Mouse (Mus musculus) spleen, postnatal 36 days (tissue): ENCODE data around the gene Lyst.
A peak's percentile ranks its signal among the peaks of the same experiment; 100 is the strongest.
"Not testable (repeated sequence)": the region's sequence is repeated elsewhere in the genome, so short reads cannot be mapped to it uniquely, and the experiment has no call there.

Source experiments
- DNase-seq, 2 experiments: peaks; one replicate each; pipeline ENCODE4 v3.0.0; 2022; ENCODE audit warnings: low spot score in 2 of 2, mixed read lengths in 1 of 2

Gene Lyst

DNA sequence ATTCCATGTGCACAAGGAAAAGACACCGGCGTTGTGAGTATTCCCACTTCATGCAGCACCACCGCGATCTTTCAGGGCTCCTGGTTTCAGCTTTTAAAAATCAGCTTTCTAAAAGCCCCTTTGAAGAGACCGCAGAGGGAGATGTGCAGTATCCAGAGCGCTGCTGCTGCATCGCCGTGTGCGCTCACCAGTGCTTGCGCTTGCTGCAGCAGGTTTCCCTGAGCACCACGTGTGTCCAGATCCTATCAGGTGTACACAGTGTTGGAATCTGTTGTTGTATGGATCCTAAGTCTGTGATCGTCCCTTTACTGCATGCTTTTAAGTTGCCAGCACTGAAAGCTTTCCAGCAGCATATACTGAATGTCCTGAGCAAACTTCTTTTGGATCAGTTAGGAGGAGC is 45.0 kb downstream of the Lyst start:
- DNase-seq = no peak

GRCm38 (mm10) chr13:13637577-13637976 is 47.4 kb downstream of the Lyst start:
- no peak for DNase-seq

DNA sequence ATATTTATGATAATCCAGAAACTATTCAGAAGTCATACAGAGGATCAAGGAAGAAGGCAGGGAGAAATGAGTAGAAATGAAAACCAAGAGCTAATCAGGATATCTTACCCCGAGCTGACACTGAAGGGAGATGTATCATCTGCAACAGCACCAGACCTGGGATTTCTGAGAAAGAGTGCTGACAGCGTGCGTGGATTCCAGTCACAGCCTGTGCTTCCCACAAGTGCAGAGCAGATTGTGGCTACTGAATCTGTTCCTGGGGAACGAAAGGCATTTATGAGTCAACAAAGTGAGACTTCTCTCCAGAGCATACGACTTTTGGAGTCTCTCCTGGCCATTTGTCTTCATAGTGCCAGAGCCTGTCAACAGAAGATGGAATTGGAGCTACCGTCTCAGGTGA is 47.8 kb downstream of the Lyst start:
- DNase-seq = no peak

- DNase-seq = no peak
Observed at GRCm38 (mm10) chr13:13638725-13639124, 48.5 kb downstream of the Lyst start.

DNA sequence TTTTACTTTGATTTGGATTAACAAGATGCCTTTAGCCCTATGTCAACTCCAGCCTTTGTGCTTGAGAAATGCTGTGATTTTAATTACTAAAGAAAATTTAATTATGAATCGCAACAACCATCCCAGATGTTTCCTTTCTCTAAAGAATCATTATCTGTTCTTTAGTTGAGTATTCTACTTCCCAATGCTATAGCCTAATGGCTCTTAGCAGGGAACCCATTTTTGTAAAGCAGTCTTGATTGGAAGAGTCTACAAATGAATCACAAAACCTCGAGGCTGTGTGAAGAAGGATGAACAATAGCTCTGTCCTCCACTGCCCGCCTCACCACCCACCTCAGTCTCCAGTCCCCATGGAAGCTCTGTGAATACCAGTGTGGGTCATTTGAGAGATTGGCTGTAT is 57.1 kb downstream of the Lyst start:
- DNase-seq = no peak

GRCm38 (mm10) chr13:13655453-13655852 is 65.3 kb downstream of the Lyst start:
- no peak for DNase-seq

GRCm38 (mm10) chr13:13666103-13666502 is 75.9 kb downstream of the Lyst start:
- not testable (repeated sequence) for DNase-seq

DNA sequence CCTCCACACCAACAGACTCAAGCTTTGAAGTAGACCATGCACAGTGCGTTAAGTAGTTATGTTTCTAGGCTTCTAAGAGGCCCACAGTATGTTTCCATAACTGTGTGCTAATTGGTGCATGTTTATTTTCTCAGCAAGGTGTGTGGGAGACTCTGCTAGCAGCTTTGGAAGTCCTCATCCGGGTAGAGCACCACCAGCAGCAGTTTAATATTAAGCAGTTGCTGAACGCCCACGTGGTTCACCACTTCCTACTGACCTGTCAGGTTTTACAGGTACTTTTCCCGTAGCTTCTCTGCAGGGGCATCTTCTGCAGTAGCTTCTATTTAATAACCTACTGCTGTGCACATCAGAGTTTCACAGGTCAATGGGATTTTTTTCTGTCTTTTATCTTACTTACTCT is 80.5 kb downstream of the Lyst start:
- no peak for DNase-seq

- no peak for DNase-seq
Observed at GRCm38 (mm10) chr13:13671585-13672328, 81.6 kb downstream of the Lyst start.

GRCm38 (mm10) chr13:13674669-13675343 is 84.6 kb downstream of the Lyst start:
- no peak for DNase-seq

DNA sequence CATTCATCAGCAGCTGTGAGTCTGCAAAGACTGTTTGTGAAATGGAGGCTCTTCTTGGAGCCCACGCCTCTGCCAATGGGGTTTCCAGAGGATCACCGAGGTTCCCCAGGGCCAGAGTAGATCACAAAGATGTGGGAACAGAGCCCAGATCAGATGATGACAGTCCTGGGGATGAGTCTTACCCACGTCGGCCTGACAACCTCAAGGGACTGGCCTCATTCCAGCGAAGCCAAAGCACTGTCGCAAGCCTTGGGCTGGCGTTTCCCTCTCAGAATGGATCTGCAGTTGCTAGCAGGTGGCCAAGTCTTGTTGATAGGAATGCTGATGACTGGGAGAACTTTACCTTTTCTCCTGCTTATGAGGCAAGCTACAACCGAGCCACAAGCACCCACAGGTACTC is 87.7 kb downstream of the Lyst start:
- no peak for DNase-seq

GRCm38 (mm10) chr13:13681642-13682041 is 91.4 kb downstream of the Lyst start:
- no peak for DNase-seq

DNA sequence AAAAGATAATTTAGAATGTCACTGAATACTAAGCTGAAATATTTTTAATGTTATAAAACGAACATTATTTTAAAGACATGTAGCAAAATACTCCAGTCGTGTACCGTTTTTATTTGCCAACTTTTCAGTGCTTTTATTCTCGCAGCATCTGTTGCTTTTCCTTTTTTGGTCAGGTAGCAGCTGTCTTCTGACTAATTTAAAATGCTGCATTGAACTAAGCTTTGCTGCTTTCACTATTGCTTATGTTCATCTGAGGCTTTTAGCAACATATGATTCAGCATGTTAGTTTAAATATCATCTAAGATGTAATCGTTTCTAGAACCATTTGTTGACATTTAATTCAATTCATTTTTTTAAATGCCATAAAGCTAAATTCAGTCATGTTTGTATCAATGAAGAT is 113.3 kb downstream of the Lyst start:
- no peak for DNase-seq

- DNase-seq = not testable (repeated sequence)
Observed at GRCm38 (mm10) chr13:13721435-13721834, 131.2 kb downstream of the Lyst start.

DNA sequence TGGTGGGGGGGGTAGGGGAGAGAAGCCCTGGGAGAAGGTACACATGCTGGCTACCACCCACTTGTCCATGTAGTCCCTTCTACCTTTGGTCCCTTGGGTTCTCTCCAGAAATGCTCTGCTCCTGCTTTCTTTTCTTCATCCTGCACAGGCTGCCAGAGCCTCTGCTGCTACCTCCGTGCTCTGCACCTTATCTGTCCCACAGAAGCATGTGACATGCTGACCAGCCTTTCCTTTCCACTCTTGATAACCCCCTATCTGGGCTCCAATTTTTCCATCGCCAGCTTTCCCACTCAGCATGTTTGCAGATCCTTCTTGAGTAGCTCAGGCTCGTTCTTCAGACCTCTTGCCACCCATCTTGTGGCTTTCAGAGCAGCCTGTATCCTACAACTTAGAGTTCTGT is 133.1 kb downstream of the Lyst start:
- DNase-seq = no peak

DNA sequence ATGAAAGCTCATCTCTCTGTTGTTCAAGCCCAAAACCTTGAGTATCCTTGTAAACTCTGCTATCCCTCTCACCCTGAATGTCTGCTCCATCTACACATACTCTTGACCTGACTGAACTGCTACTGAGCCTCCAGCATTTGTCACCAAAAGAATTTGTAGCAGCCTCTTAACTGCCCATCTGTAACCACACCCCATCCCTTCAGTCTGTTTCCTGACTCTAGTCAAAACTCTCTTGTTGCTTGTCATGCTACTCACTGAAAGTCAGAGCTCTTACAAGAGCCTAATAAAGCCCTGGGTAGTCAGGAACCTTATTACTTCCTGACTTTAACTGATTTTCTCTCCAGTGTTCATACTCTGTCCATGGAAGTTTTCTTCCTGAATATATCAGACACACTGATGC is 133.6 kb downstream of the Lyst start:
- no peak for DNase-seq

DNA sequence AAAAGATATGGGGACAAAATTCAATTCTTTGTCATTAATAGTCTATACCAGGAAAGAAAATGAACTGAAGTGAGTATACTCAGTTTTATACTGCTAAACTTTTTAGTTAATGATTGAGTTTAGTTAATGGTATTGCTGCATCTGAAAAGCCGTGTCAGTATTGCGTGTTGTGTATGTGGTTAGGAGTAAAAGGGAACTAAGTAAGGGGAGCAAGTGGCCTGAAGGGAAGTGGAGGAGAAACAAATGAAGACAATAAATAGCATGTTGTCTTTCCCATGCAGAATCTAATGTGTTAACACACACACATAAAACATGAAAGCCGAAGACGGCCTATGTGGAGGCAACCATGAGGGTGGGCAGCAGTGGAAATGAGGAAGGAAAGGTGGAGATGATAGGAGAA is 149.0 kb downstream of the Lyst start:
- no peak for DNase-seq

GRCm38 (mm10) chr13:13745911-13746310 is 155.7 kb downstream of the Lyst start:
- DNase-seq = no peak

GRCm38 (mm10) chr13:13775778-13776494 is 185.7 kb downstream of the Lyst start:
- DNase-seq = peak; percentile 66 to 68

DNA sequence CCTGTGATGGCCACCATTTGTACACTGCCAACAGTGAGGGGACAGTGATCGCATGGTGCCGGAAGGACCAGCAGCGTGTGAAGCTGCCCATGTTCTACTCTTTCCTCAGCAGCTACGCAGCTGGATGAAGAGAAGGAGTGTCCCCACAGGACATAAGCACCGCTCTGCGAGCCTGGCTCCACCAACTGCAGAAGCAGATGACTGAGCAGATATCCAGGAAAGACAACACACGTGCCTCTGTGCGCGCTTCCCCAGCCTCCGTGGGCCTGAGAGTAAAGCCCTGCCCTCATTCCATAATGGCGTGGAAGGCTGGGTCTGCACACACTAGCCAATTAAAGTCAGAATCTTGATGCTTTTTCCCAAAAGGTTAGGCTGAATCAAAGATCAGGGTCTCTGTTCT is 186.9 kb downstream of the Lyst start:
- no peak for DNase-seq

- DNase-seq = no peak
Observed at GRCm38 (mm10) chr13:13777696-13778095, 187.5 kb downstream of the Lyst start.

GRCm38 (mm10) chr13:13778837-13779458 is 188.8 kb downstream of the Lyst start:
- DNase-seq = no peak
